Mouse (Mus musculus) neural tube, embryonic 15.5 days (tissue): Measurements from ENCODE around the gene Atp2c2. TPM values are rescaled to one million over a fixed set of nuclear protein-coding genes. Genes with fewer than 3 reads are reported as not detected.

ENCODE experiments used
- ATAC-seq: fragments of 200-750 bp; cut with Nextera tagmentation; 2 replicates; pipeline ENCODE4 v1.8.0; 2017; ENCODE audit warnings: mild to moderate bottlenecking, moderate TSS enrichment, moderate library complexity; ENCODE audit not compliant: low FRiP score
- H3K27ac ChIP-seq: fragments of 300-500 bp; sonication (generic); replicated peaks from 2 replicates; pipeline ENCODE4 v1.5.1; 2015; ENCODE audit warnings: mild to moderate bottlenecking, inconsistent platforms
- H3K27me3 ChIP-seq: fragments of 300-500 bp; sonication (generic); replicated peaks from 2 replicates; pipeline ENCODE4 v1.6.1; 2015; ENCODE audit warnings: inconsistent platforms
- H3K36me3 ChIP-seq: fragments of 300-500 bp; sonication (generic); 2 replicates; pipeline ENCODE4 v1.6.1; 2015; ENCODE audit warnings: inconsistent platforms
- H3K4me1 ChIP-seq: fragments of 300-500 bp; sonication (generic); 2 replicates; pipeline ENCODE4 v1.6.1; 2015; ENCODE audit warnings: inconsistent platforms
- H3K4me2 ChIP-seq: fragments of 300-500 bp; sonication (generic); 2 replicates; pipeline ENCODE4 v1.6.1; 2015; ENCODE audit warnings: inconsistent platforms, mild to moderate bottlenecking, moderate library complexity
- H3K4me3 ChIP-seq: fragments of 300-500 bp; sonication (generic); replicated peaks from 2 replicates; pipeline ENCODE4 v1.5.1; 2015; ENCODE audit warnings: mild to moderate bottlenecking, inconsistent platforms
- H3K9ac ChIP-seq: fragments of 300-500 bp; sonication (generic); replicated peaks from 2 replicates; pipeline ENCODE4 v1.6.1; 2015; ENCODE audit warnings: mild to moderate bottlenecking, inconsistent platforms
- H3K9me3 ChIP-seq: fragments of 300-500 bp; sonication (generic); replicated peaks from 2 replicates; pipeline ENCODE4 v1.6.1; 2016; ENCODE audit warnings: inconsistent platforms
- WGBS: fragments of 180-500 bp; shearing (Covaris S2); methylation state at CpG from one replicate; pipeline ENCODE4 v1.1.7; 2015; ENCODE audit warnings: mixed read lengths; 5-methylcytosine and 5-hydroxymethylcytosine counted together
- polyA plus RNA-seq: library from polyadenylated mRNA; unstranded; fragments of >200 nt; fragmentation: Nextera tagmentation; extraction: Ambion mirVana; gene quantifications from 2 replicates; pipeline ENCODE4 v1.2.1, GENCODE M21; 2015

Gene Atp2c2
- polyA plus RNA-seq, 1 experiment from 2014 or later = 0.36 TPM

- no peak overlapping the region for H3K4me2 ChIP-seq
- no peak overlapping the region for H3K9ac ChIP-seq
- no peaks in the 10 kb centered on the region for H3K4me1 ChIP-seq
- ATAC-seq = no peak
- WGBS = 92% methylated on average over 8 of the region's 8 CpGs
- H3K27me3 ChIP-seq = no peaks in the 10 kb centered on the region
- no peaks in the 10 kb centered on the region for H3K36me3 ChIP-seq
- H3K9me3 ChIP-seq = no peaks in the 10 kb centered on the region
- H3K27ac ChIP-seq = no peak overlapping the region
- no peak overlapping the region for H3K4me3 ChIP-seq
Measured at GRCm38 (mm10) chr8:119727093-119727492, 27.3 kb downstream of the Atp2c2 start.

GRCm38 (mm10) chr8:119728351-119728895 is 28.6 kb downstream of the Atp2c2 start:
- 88% methylated on average over 8 of the region's 8 CpGs for WGBS
- Histone ChIP-seq H3K4me3 (no peak overlapping the region), H3K36me3 (no peaks in the 10 kb centered on the region), H3K27ac (no peak overlapping the region), H3K4me2 (no peak overlapping the region), H3K27me3 (no peaks in the 10 kb centered on the region), H3K9me3 (no peaks in the 10 kb centered on the region), H3K9ac (no peak overlapping the region), H3K4me1 (no peaks in the 10 kb centered on the region)
- ATAC-seq = no peak

GRCm38 (mm10) chr8:119732072-119732471 is 32.3 kb downstream of the Atp2c2 start:
- no peak overlapping the region for H3K4me2 ChIP-seq
- H3K4me1 ChIP-seq = no peaks in the 10 kb centered on the region
- no peak overlapping the region for H3K27ac ChIP-seq
- H3K27me3 ChIP-seq = no peaks in the 10 kb centered on the region
- H3K36me3 ChIP-seq = no peaks in the 10 kb centered on the region
- ATAC-seq = no peak
- 78% methylated on average over 13 of the region's 13 CpGs for WGBS
- no peak overlapping the region for H3K4me3 ChIP-seq
- no peak overlapping the region for H3K9ac ChIP-seq
- no peaks in the 10 kb centered on the region for H3K9me3 ChIP-seq

- Histone ChIP-seq H3K4me2 (no peak overlapping the region), H3K4me3 (no peak overlapping the region), H3K4me1 (no peaks in the 10 kb centered on the region), H3K27ac (no peak overlapping the region), H3K27me3 (no peaks in the 10 kb centered on the region), H3K9ac (no peak overlapping the region), H3K9me3 (no peaks in the 10 kb centered on the region), H3K36me3 (no peaks in the 10 kb centered on the region)
- no peak for ATAC-seq
- WGBS = 92% methylated on average over 10 of the region's 10 CpGs
Measured at GRCm38 (mm10) chr8:119736348-119736917, 36.6 kb downstream of the Atp2c2 start.

- Histone ChIP-seq H3K9me3 (no peaks in the 10 kb centered on the region), H3K4me1 (no peaks in the 10 kb centered on the region), H3K9ac (no peak overlapping the region), H3K4me2 (no peak overlapping the region), H3K27ac (no peak overlapping the region), H3K36me3 (no peaks in the 10 kb centered on the region), H3K4me3 (no peak overlapping the region), H3K27me3 (no peaks in the 10 kb centered on the region)
- 87% methylated on average over 11 of the region's 11 CpGs for WGBS
- no peak for ATAC-seq
Measured at GRCm38 (mm10) chr8:119737093-119737900, 37.5 kb downstream of the Atp2c2 start.

- no peak overlapping the region for H3K4me2 ChIP-seq
- H3K9ac ChIP-seq = no peak overlapping the region
- H3K4me3 ChIP-seq = no peak overlapping the region
- no peak for ATAC-seq
- H3K4me1 ChIP-seq = no peaks in the 10 kb centered on the region
- no peaks in the 10 kb centered on the region for H3K36me3 ChIP-seq
- WGBS = 82% methylated on average over 19 of the region's 19 CpGs
- no peak overlapping the region for H3K27ac ChIP-seq
- H3K9me3 ChIP-seq = no peaks in the 10 kb centered on the region
- no peaks in the 10 kb centered on the region for H3K27me3 ChIP-seq
Measured at GRCm38 (mm10) chr8:119738129-119738907, 38.5 kb downstream of the Atp2c2 start.

- H3K27me3 ChIP-seq = no peaks in the 10 kb centered on the region
- H3K9ac ChIP-seq = no peak overlapping the region
- H3K4me1 ChIP-seq = no peaks in the 10 kb centered on the region
- H3K4me2 ChIP-seq = no peak overlapping the region
- no peaks in the 10 kb centered on the region for H3K9me3 ChIP-seq
- ATAC-seq = no peak
- H3K4me3 ChIP-seq = no peak overlapping the region
- no peaks in the 10 kb centered on the region for H3K36me3 ChIP-seq
- H3K27ac ChIP-seq = no peak overlapping the region
- whole genome bisulfite sequencing = 58% methylated on average over 4 of the region's 4 CpGs
Measured at GRCm38 (mm10) chr8:119740634-119741033, 40.8 kb downstream of the Atp2c2 start.

- no peaks in the 10 kb centered on the region for H3K9me3 ChIP-seq
- 80% methylated on average over 7 of the region's 7 CpGs for WGBS
- no peaks in the 10 kb centered on the region for H3K36me3 ChIP-seq
- H3K4me2 ChIP-seq = no peak overlapping the region
- no peak overlapping the region for H3K4me3 ChIP-seq
- ATAC-seq = no peak
- no peaks in the 10 kb centered on the region for H3K27me3 ChIP-seq
- H3K9ac ChIP-seq = no peak overlapping the region
- no peaks in the 10 kb centered on the region for H3K4me1 ChIP-seq
- H3K27ac ChIP-seq = no peak overlapping the region
Measured at GRCm38 (mm10) chr8:119742409-119742808, 42.6 kb downstream of the Atp2c2 start.

- 42% methylated on average over 13 of the region's 13 CpGs for WGBS
- Histone ChIP-seq H3K4me3 (no peak overlapping the region), H3K4me2 (no peak overlapping the region), H3K27ac (no peak overlapping the region), H3K4me1 (no peaks in the 10 kb centered on the region), H3K9me3 (no peaks in the 10 kb centered on the region), H3K27me3 (no peaks in the 10 kb centered on the region), H3K9ac (no peak overlapping the region), H3K36me3 (no peaks in the 10 kb centered on the region)
- ATAC-seq = no peak
Measured at GRCm38 (mm10) chr8:119743291-119744026, 43.6 kb downstream of the Atp2c2 start.

- Histone ChIP-seq H3K27me3 (no peaks in the 10 kb centered on the region), H3K9ac (no peak overlapping the region), H3K9me3 (no peaks in the 10 kb centered on the region), H3K4me2 (no peak overlapping the region), H3K4me1 (no peaks in the 10 kb centered on the region), H3K4me3 (no peak overlapping the region), H3K36me3 (no peaks in the 10 kb centered on the region), H3K27ac (no peak overlapping the region)
- WGBS = 87% methylated on average over 4 of the region's 4 CpGs
- ATAC-seq = no peak
Measured at GRCm38 (mm10) chr8:119744604-119745003, 44.8 kb downstream of the Atp2c2 start.
